Mouse (Mus musculus): Measurements from ENCODE around the gene Slc5a5. TPM values are rescaled to one million over a fixed set of nuclear protein-coding genes. Genes with fewer than 3 reads are reported as not detected.
A peak's percentile ranks its signal among the peaks of the same experiment; 100 is the strongest.

Slc5a5 gene
- polyA plus RNA-seq, 1 experiment from 2014 or later: 1.9 TPM

- Histone ChIP-seq H3K9me3 (replicated peaks; ENCODE audit: control insufficient read depth, low read length, poor library complexity, severe bottlenecking) (no peaks in the 10 kb centered on the region), H3K4me2 (ENCODE audit: low read length) (no peak overlapping the region), H3K9ac (ENCODE audit: low read depth, low read length) (no peak overlapping the region), H3K36me3 (ENCODE audit: control insufficient read depth, insufficient read depth, low read length) (peaks cover 5% of the 10 kb centered on the region; the same call in 1 of the 2 replicates), H3K27me3 (ENCODE audit: control insufficient read depth, insufficient read depth, low read depth, low read length) (no peaks in the 10 kb centered on the region; the same call in 1 of the 2 replicates), H3K27ac (ENCODE audit: low read length) (no peak overlapping the region), H3K4me3 (ENCODE audit: low read depth, low read length) (no peak overlapping the region), H3K4me1 (ENCODE audit: control insufficient read depth, insufficient read depth, low read length) (no peaks in the 10 kb centered on the region)
- 88% methylated on average over 3 of the region's 3 CpGs for WGBS
- ATAC-seq: no peak
Measured at GRCm38 (mm10) chr8:70849333-70849990, 43.1 kb downstream of the Slc5a5 start.

- H3K27me3 ChIP-seq (ENCODE audit: control insufficient read depth, insufficient read depth, low read depth, low read length): no peaks in the 10 kb centered on the region; the same call in 1 of the 2 replicates
- H3K36me3 ChIP-seq (ENCODE audit: control insufficient read depth, insufficient read depth, low read length): peaks cover 2% of the 10 kb centered on the region; the same call in 1 of the 2 replicates
- H3K9ac ChIP-seq (ENCODE audit: low read depth, low read length): no peak overlapping the region
- no peak for ATAC-seq
- no peaks in the 10 kb centered on the region for H3K4me1 ChIP-seq (ENCODE audit: control insufficient read depth, insufficient read depth, low read length)
- no peak overlapping the region for H3K4me3 ChIP-seq (ENCODE audit: low read depth, low read length)
- H3K9me3 ChIP-seq (replicated peaks; ENCODE audit: control insufficient read depth, low read length, poor library complexity, severe bottlenecking): no peaks in the 10 kb centered on the region
- 61% methylated on average over 15 of the region's 15 CpGs for WGBS
- no peak overlapping the region for H3K4me2 ChIP-seq (ENCODE audit: low read length)
- no peak overlapping the region for H3K27ac ChIP-seq (ENCODE audit: low read length)
Measured at GRCm38 (mm10) chr8:70846371-70847154, 46.0 kb downstream of the Slc5a5 start.

GRCm38 (mm10) chr8:70845108-70845507 lies 47.4 kb downstream of the Slc5a5 start:
- no peak for ATAC-seq
- H3K36me3 ChIP-seq (ENCODE audit: control insufficient read depth, insufficient read depth, low read length): no peaks in the 10 kb centered on the region
- H3K4me3 ChIP-seq (ENCODE audit: low read depth, low read length): no peak overlapping the region
- no peak overlapping the region for H3K27ac ChIP-seq (ENCODE audit: low read length)
- no peaks in the 10 kb centered on the region for H3K9me3 ChIP-seq (replicated peaks; ENCODE audit: control insufficient read depth, low read length, poor library complexity, severe bottlenecking)
- H3K27me3 ChIP-seq (ENCODE audit: control insufficient read depth, insufficient read depth, low read depth, low read length): no peaks in the 10 kb centered on the region; the same call in 1 of the 2 replicates
- H3K4me1 ChIP-seq (ENCODE audit: control insufficient read depth, insufficient read depth, low read length): peaks cover 3% of the 10 kb centered on the region; the same call in 1 of the 2 replicates
- H3K4me2 ChIP-seq (ENCODE audit: low read length): no peak overlapping the region
- WGBS: 51% methylated on average over 5 of the region's 5 CpGs
- no peak overlapping the region for H3K9ac ChIP-seq (ENCODE audit: low read depth, low read length)

- no peak for ATAC-seq
- H3K9me3 ChIP-seq (replicated peaks; ENCODE audit: control insufficient read depth, low read length, poor library complexity, severe bottlenecking): no peaks in the 10 kb centered on the region
- no peak overlapping the region for H3K27ac ChIP-seq (ENCODE audit: low read length)
- 0 out of 2 replicates have a peak overlapping the region, but pooled peaks have one; percentile 6 for H3K9ac ChIP-seq (ENCODE audit: low read depth, low read length)
- H3K27me3 ChIP-seq (ENCODE audit: control insufficient read depth, insufficient read depth, low read depth, low read length): no peaks in the 10 kb centered on the region; the same call in 1 of the 2 replicates
- H3K36me3 ChIP-seq (ENCODE audit: control insufficient read depth, insufficient read depth, low read length): no peaks in the 10 kb centered on the region
- H3K4me1 ChIP-seq (ENCODE audit: control insufficient read depth, insufficient read depth, low read length): peaks cover 3% of the 10 kb centered on the region; the same call in 1 of the 2 replicates
- 2% methylated on average over 6 of the region's 6 CpGs for WGBS
- H3K4me3 ChIP-seq (ENCODE audit: low read depth, low read length): no peak overlapping the region
- no peak overlapping the region for H3K4me2 ChIP-seq (ENCODE audit: low read length)
Measured at GRCm38 (mm10) chr8:70844523-70844922, 48.0 kb downstream of the Slc5a5 start.

GRCm38 (mm10) chr8:70843941-70844340 lies 48.6 kb downstream of the Slc5a5 start:
- H3K4me2 ChIP-seq (ENCODE audit: low read length): no peak overlapping the region
- WGBS: 83% methylated on average over 8 of the region's 8 CpGs
- no peak overlapping the region for H3K4me3 ChIP-seq (ENCODE audit: low read depth, low read length)
- no peaks in the 10 kb centered on the region; the same call in 1 of the 2 replicates for H3K27me3 ChIP-seq (ENCODE audit: control insufficient read depth, insufficient read depth, low read depth, low read length)
- no peaks in the 10 kb centered on the region for H3K9me3 ChIP-seq (replicated peaks; ENCODE audit: control insufficient read depth, low read length, poor library complexity, severe bottlenecking)
- no peak overlapping the region for H3K27ac ChIP-seq (ENCODE audit: low read length)
- no peaks in the 10 kb centered on the region for H3K36me3 ChIP-seq (ENCODE audit: control insufficient read depth, insufficient read depth, low read length)
- H3K4me1 ChIP-seq (ENCODE audit: control insufficient read depth, insufficient read depth, low read length): peaks cover 3% of the 10 kb centered on the region; the same call in 1 of the 2 replicates
- ATAC-seq: no peak
- H3K9ac ChIP-seq (ENCODE audit: low read depth, low read length): 0 out of 2 replicates have a peak overlapping the region, but pooled peaks have one; percentile 6

- no peak overlapping the region for H3K27ac ChIP-seq (ENCODE audit: low read length)
- WGBS: 90% methylated on average over 5 of the region's 5 CpGs
- no peak overlapping the region for H3K4me2 ChIP-seq (ENCODE audit: low read length)
- no peak overlapping the region for H3K4me3 ChIP-seq (ENCODE audit: low read depth, low read length)
- H3K9me3 ChIP-seq (replicated peaks; ENCODE audit: control insufficient read depth, low read length, poor library complexity, severe bottlenecking): no peaks in the 10 kb centered on the region
- no peak overlapping the region for H3K9ac ChIP-seq (ENCODE audit: low read depth, low read length)
- ATAC-seq: no peak
- no peaks in the 10 kb centered on the region for H3K27me3 ChIP-seq (ENCODE audit: control insufficient read depth, insufficient read depth, low read depth, low read length)
- no peaks in the 10 kb centered on the region for H3K36me3 ChIP-seq (ENCODE audit: control insufficient read depth, insufficient read depth, low read length)
- peaks cover 8% of the 10 kb centered on the region for H3K4me1 ChIP-seq (ENCODE audit: control insufficient read depth, insufficient read depth, low read length)
Measured at GRCm38 (mm10) chr8:70843214-70843773, 49.3 kb downstream of the Slc5a5 start.

GRCm38 (mm10) chr8:70842484-70842883 lies 50.1 kb downstream of the Slc5a5 start:
- H3K36me3 ChIP-seq (ENCODE audit: control insufficient read depth, insufficient read depth, low read length): no peaks in the 10 kb centered on the region
- no peak for ATAC-seq
- WGBS: 61% methylated on average over 25 of the region's 25 CpGs
- H3K4me3 ChIP-seq (ENCODE audit: low read depth, low read length): no peak overlapping the region
- no peak overlapping the region for H3K4me2 ChIP-seq (ENCODE audit: low read length)
- H3K9me3 ChIP-seq (replicated peaks; ENCODE audit: control insufficient read depth, low read length, poor library complexity, severe bottlenecking): no peaks in the 10 kb centered on the region
- H3K27ac ChIP-seq (ENCODE audit: low read length): no peak overlapping the region
- H3K4me1 ChIP-seq (ENCODE audit: control insufficient read depth, insufficient read depth, low read length): peaks cover 8% of the 10 kb centered on the region
- H3K27me3 ChIP-seq (ENCODE audit: control insufficient read depth, insufficient read depth, low read depth, low read length): no peaks in the 10 kb centered on the region
- H3K9ac ChIP-seq (ENCODE audit: low read depth, low read length): no peak overlapping the region

- H3K27ac ChIP-seq (ENCODE audit: low read length): peak overlapping the region; percentile 37; the same call in 1 of the 2 replicates
- no peak overlapping the region for H3K4me3 ChIP-seq (ENCODE audit: low read depth, low read length)
- H3K9me3 ChIP-seq (replicated peaks; ENCODE audit: control insufficient read depth, low read length, poor library complexity, severe bottlenecking): no peaks in the 10 kb centered on the region
- 36% methylated on average over 22 of the region's 22 CpGs for WGBS
- H3K4me2 ChIP-seq (ENCODE audit: low read length): no peak overlapping the region
- no peaks in the 10 kb centered on the region for H3K36me3 ChIP-seq (ENCODE audit: control insufficient read depth, insufficient read depth, low read length)
- H3K4me1 ChIP-seq (ENCODE audit: control insufficient read depth, insufficient read depth, low read length): peaks cover 8% of the 10 kb centered on the region
- H3K27me3 ChIP-seq (ENCODE audit: control insufficient read depth, insufficient read depth, low read depth, low read length): no peaks in the 10 kb centered on the region
- no peak for ATAC-seq
- H3K9ac ChIP-seq (ENCODE audit: low read depth, low read length): 0 out of 2 replicates have a peak overlapping the region, but pooled peaks have one; percentile 14
Measured at GRCm38 (mm10) chr8:70841147-70842072, 51.1 kb downstream of the Slc5a5 start.
